Mouse (Mus musculus) liver, adult 2 months (tissue): Measurements from ENCODE around the gene Tmc8. TPM values are rescaled to one million over a fixed set of nuclear protein-coding genes. Genes with fewer than 3 reads are reported as not detected.

Source experiments
- DNase-seq: peaks from one replicate; pipeline ENCODE4 v3.0.0-alpha.2; 2011; ENCODE audit warnings: low read depth, low spot score; ENCODE audit errors: extremely low read depth
- H3K27ac ChIP-seq: fragments of 200-500 bp; replicated peaks from 2 replicates; pipeline ENCODE4 v1.5.1; 2012; ENCODE audit warnings: low read depth, mild to moderate bottlenecking, control low read depth, inconsistent platforms, low read length; ENCODE audit not compliant: insufficient read depth
- H3K27me3 ChIP-seq: fragments of 200-500 bp; 2 replicates; pipeline ENCODE4 v1.6.1; 2012; ENCODE audit warnings: mild to moderate bottlenecking, moderate library complexity, low read length, inconsistent platforms; ENCODE audit not compliant: control insufficient read depth, insufficient read depth
- H3K36me3 ChIP-seq: fragments of 200-500 bp; 2 replicates; pipeline ENCODE4 v1.6.1; 2012; ENCODE audit warnings: low read length, inconsistent platforms; ENCODE audit not compliant: control insufficient read depth, insufficient read depth
- H3K4me1 ChIP-seq: fragments of 200-500 bp; 2 replicates; pipeline ENCODE4 v1.6.1; 2011; ENCODE audit warnings: low read length; ENCODE audit not compliant: control insufficient read depth, insufficient read depth
- H3K4me3 ChIP-seq: fragments of 200-500 bp; 2 replicates; pipeline ENCODE4 v1.5.1; 2011; ENCODE audit warnings: low read depth, mild to moderate bottlenecking, control low read depth, low read length, moderate library complexity; ENCODE audit not compliant: insufficient read depth
- H3K79me2 ChIP-seq: fragments of 200-500 bp; 2 replicates; pipeline ENCODE4 v1.6.1; 2012; ENCODE audit warnings: inconsistent platforms, mild to moderate bottlenecking, low read length, moderate library complexity; ENCODE audit not compliant: control insufficient read depth, insufficient read depth
- H3K9ac ChIP-seq: fragments of 200-500 bp; 2 replicates; pipeline ENCODE4 v1.6.1; 2012; ENCODE audit warnings: low read depth, mild to moderate bottlenecking, control low read depth, inconsistent platforms, low read length
- CTCF ChIP-seq: fragments of 200-500 bp; IDR thresholded peaks from 2 replicates; pipeline ENCODE4 v1.5.1; 2011; ENCODE audit warnings: low read depth, low read length, control low read depth
- POLR2A ChIP-seq: fragments of 200-500 bp; IDR thresholded peaks from 2 replicates; pipeline ENCODE4 v1.6.1; 2011; ENCODE audit warnings: low read length, control low read depth; ENCODE audit not compliant: insufficient read depth; ENCODE audit errors: extremely low read depth
- WGBS: fragments of 180-500 bp; shearing (Covaris S2); methylation state at CpG from one replicate; pipeline ENCODE4 v1.1.7; 2018; 5-methylcytosine and 5-hydroxymethylcytosine counted together
- polyA plus RNA-seq: library from polyadenylated mRNA; depleted of rRNA; stranded (reverse); fragments of >200 nt; gene quantifications from 2 replicates; pipeline ENCODE4 v1.2.3, GENCODE M21; 2012
- total RNA-seq: library from RNA; depleted of rRNA; stranded (reverse); fragments of >200 nt; gene quantifications from 2 replicates; pipeline ENCODE4 v1.2.3, GENCODE M21; 2014

Tmc8 gene
- total and polyA plus RNA-seq, 2 experiments = 0.55 to 3.1 TPM

- Histone ChIP-seq H3K4me1 (no peaks in the 10 kb centered on the region), H3K36me3 (no peaks in the 10 kb centered on the region), H3K27me3 (no peaks in the 10 kb centered on the region), H3K79me2 (no peaks in the 10 kb centered on the region), H3K4me3 (no peak overlapping the region), H3K9ac (no peak overlapping the region), H3K27ac (no peak overlapping the region)
- 93% methylated on average over 7 of the region's 7 CpGs for WGBS
- TF ChIP-seq POLR2A (no peak), CTCF (no peak)
- no peak for DNase-seq
Measured at GRCm38 (mm10) chr11:117801650-117802049, 19.8 kb downstream of the Tmc8 start.

- WGBS = 80% methylated on average over 3 of the region's 3 CpGs
- H3K4me1 ChIP-seq = no peaks in the 10 kb centered on the region
Measured at GRCm38 (mm10) chr11:117803166-117803688, 21.4 kb downstream of the Tmc8 start.

GRCm38 (mm10) chr11:117806781-117807180 is 24.9 kb downstream of the Tmc8 start:
- H3K9ac ChIP-seq = no peak overlapping the region
- DNase-seq = no peak
- H3K27me3 ChIP-seq = no peaks in the 10 kb centered on the region
- H3K27ac ChIP-seq = no peak overlapping the region
- H3K4me1 ChIP-seq = peaks cover 6% of the 10 kb centered on the region; the same call in 1 of the 2 replicates
- WGBS = 95% methylated on average over 6 of the region's 6 CpGs
- no peaks in the 10 kb centered on the region for H3K36me3 ChIP-seq
- peaks cover 9% of the 10 kb centered on the region; the same call in 1 of the 2 replicates for H3K79me2 ChIP-seq
- no peak overlapping the region for H3K4me3 ChIP-seq
- TF ChIP-seq POLR2A (no peak), CTCF (no peak)

More at GRCm38 (mm10) chr11:117803166-117803688, 21.4 kb downstream of the Tmc8 start:
- no peak for TF ChIP-seq POLR2A
- no peak for TF ChIP-seq CTCF
- no peaks in the 10 kb centered on the region for H3K79me2 ChIP-seq
- H3K27ac ChIP-seq = no peak overlapping the region
- H3K27me3 ChIP-seq = no peaks in the 10 kb centered on the region
- DNase-seq = no peak
- no peak overlapping the region for H3K9ac ChIP-seq
- no peaks in the 10 kb centered on the region for H3K36me3 ChIP-seq
- no peak overlapping the region for H3K4me3 ChIP-seq

GRCm38 (mm10) chr11:117809407-117810311 is 27.8 kb downstream of the Tmc8 start, which contains the start of the genes Gm20708 and Syngr2:
Gm20708 (plus strand) TSS chr11:117809668.
Syngr2 (plus strand) TSS chr11:117809668.
- DNase-seq = no peak
- Histone ChIP-seq H3K27me3 (no peaks in the 10 kb centered on the region), H3K9ac (peak within 1 kb of the TSS; percentile 95), H3K4me3 (peak within 1 kb of the TSS; percentile 83), H3K4me1 (peaks cover 10% of the 10 kb centered on the region; the same call in 1 of the 2 replicates), H3K36me3 (no peaks in the 10 kb centered on the region), H3K27ac (peak within 1 kb of the TSS; percentile 70), H3K79me2 (peaks cover 23% of the 10 kb centered on the region)
- TF ChIP-seq POLR2A (peak; percentile 79), CTCF (no peak)
- WGBS = 2% methylated on average over 74 of the region's 75 CpGs

- H3K27me3 ChIP-seq = no peaks in the 10 kb centered on the region
- H3K4me1 ChIP-seq = peaks cover 10% of the 10 kb centered on the region; the same call in 1 of the 2 replicates
- H3K9ac ChIP-seq = peak overlapping the region; percentile 95
- under 1% methylated on average over 21 of the region's 21 CpGs for WGBS
- peak; percentile 87 for DNase-seq
- peak overlapping the region; percentile 83 for H3K4me3 ChIP-seq
- peaks cover 23% of the 10 kb centered on the region for H3K79me2 ChIP-seq
- TF ChIP-seq POLR2A = peak; percentile 52; the same call in 1 of the 2 replicates
- peak; percentile 68 for TF ChIP-seq CTCF
- H3K27ac ChIP-seq = peak overlapping the region; percentile 70
- H3K36me3 ChIP-seq = no peaks in the 10 kb centered on the region
Measured at GRCm38 (mm10) chr11:117810401-117811046, 28.6 kb downstream of the Tmc8 start.
